In the genomic region with DNA sequence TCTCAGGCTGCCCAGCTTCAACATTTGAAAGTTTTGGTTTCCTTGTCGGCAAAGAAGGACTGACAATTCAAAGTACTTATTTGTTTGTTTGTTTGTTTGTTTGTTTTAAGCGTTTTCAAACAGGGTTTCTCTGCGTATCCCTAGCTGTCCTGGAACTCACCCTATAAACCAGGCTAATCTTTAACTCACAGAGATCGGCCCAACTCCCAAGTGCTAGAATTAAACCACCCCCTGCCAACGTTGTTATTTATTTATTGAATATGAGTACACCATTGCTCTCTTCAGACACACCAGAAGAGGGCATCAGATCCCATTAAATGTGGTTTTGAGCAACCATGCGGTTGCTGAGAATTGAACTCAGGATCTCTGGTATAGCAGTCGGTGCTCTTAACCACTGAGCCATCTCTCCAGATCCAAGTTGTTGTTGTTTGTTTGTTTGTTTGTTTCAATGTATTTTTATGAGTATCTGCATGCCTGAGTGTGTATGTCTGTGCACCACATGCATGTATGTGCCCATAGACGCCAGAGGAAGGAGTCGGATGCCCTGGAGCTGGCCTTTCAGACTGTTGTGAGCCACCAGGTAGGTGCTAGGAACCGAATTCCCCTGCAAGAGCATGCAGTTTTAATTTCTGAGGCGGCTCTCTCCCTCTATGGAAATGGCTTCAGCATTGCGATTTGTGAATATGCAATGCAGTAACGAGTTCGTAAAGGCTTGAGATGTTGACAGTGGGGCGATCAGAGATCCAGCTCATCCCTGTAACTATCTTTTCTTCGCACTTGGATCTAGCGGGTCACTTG, we compare ENCODE assay signal across 8 mouse cellular contexts. TPM values are rescaled to one million over a fixed set of nuclear protein-coding genes. Genes with fewer than 3 reads are reported as not detected.
DNase-seq lines count a peak whose midpoint lies in the region; ATAC-seq and TF ChIP-seq lines count a peak whose summit lies in the region.

TSS of gene Anapc7 (plus strand) at position 423 of the 798 bp plus-strand sequence.

- peak within 1 kb of the TSS; percentile 94 for H3K4me2 ChIP-seq in neural tube, embryonic 13.5 days

- H3K9me3 ChIP-seq in E14TG2a.4 (ENCODE audit: low read length): peaks cover 11% of the 10 kb centered on the region
- H3K9me3 ChIP-seq in erythroblast, embryonic 14.5 days (ENCODE audit: control insufficient read depth, low read length): peaks cover 5% of the 10 kb centered on the region; the same call in 1 of the 2 replicates
- no peaks in the 10 kb centered on the region for H3K9me3 ChIP-seq in neural tube, embryonic 13.5 days

- H3K27me3 ChIP-seq in E14TG2a.4 (ENCODE audit: insufficient read depth, low read length): no peaks in the 10 kb centered on the region
- no peaks in the 10 kb centered on the region for H3K27me3 ChIP-seq in erythroblast, embryonic 14.5 days (ENCODE audit: control insufficient read depth)
- H3K27me3 ChIP-seq in neural tube, embryonic 13.5 days: no peaks in the 10 kb centered on the region

- 23% methylated on average over 17 of the region's 17 CpGs for WGBS in neural tube, embryonic 13.5 days

- TF ChIP-seq CTCF in E14TG2a.4 (conservative IDR thresholded peaks at IDR 0.05; ENCODE audit: low read length): no peak; the same call in 1 of the 2 replicates

- intact Hi-C loops in heart, postnatal 25 days (cut with DNase I): no loop called here
- intact Hi-C loops in left cerebral cortex, postnatal 4 days (cut with DNase I): no loop called here

- H3K27ac ChIP-seq in neural tube, embryonic 13.5 days (replicated peaks): peak within 1 kb of the TSS; percentile 88

- H3K9ac ChIP-seq in neural tube, embryonic 13.5 days: peak within 1 kb of the TSS; percentile 91

- H3K36me3 ChIP-seq in E14TG2a.4 (ENCODE audit: insufficient read depth, low read length): peaks cover 20% of the 10 kb centered on the region
- H3K36me3 ChIP-seq in erythroblast, embryonic 14.5 days (ENCODE audit: control insufficient read depth): peaks cover 11% of the 10 kb centered on the region
- H3K36me3 ChIP-seq in neural tube, embryonic 13.5 days: no peaks in the 10 kb centered on the region

- no peak for DNase-seq in frontal cortex, adult 2 months (ENCODE audit: extremely low spot score in 1 of 2, low spot score in 1 of 2)
- DNase-seq in frontal cortex, postnatal 14 days (ENCODE audit: low spot score in 2 of 2): no peak
- no peak for DNase-seq in heart, postnatal 25 days (ENCODE audit: low spot score)
- no peak for DNase-seq in left cerebral cortex, postnatal 4 days
- no peak for DNase-seq in right cerebral cortex, postnatal 4 days

- peaks cover 31% of the 10 kb centered on the region for H3K4me1 ChIP-seq in E14TG2a.4 (replicated peaks; ENCODE audit: low read depth, low read length)
- H3K4me1 ChIP-seq in erythroblast, embryonic 14.5 days (ENCODE audit: control insufficient read depth): peaks cover 32% of the 10 kb centered on the region
- peaks cover 24% of the 10 kb centered on the region for H3K4me1 ChIP-seq in neural tube, embryonic 13.5 days (replicated peaks)

- peak; percentile 38 for ATAC-seq in neural tube, embryonic 13.5 days (ENCODE audit: low read depth)

- H3K4me3 ChIP-seq in E14TG2a.4 (replicated peaks; ENCODE audit: low read length): peak within 1 kb of the TSS; percentile 98
- peak within 1 kb of the TSS; percentile 97 for H3K4me3 ChIP-seq in erythroblast, embryonic 14.5 days (replicated peaks)
- H3K4me3 ChIP-seq in neural tube, embryonic 13.5 days: peak within 1 kb of the TSS; percentile 92

RNA-seq across cellular contexts. Expression of gene Anapc7, which starts in this region (rescaled TPM):
- polyA plus RNA-seq in frontal cortex, adult 2 months (2012; rRNA removed): 33.3 and 40.7 TPM in 2 replicates
- polyA plus RNA-seq in erythroblast, embryonic 14.5 days (2012): 1.8 and 2.1 TPM in 2 replicates
- 10 to 100 TPM; 27.3 to 28.1 TPM for total RNA-seq in heart, postnatal 25 days (2021)
- 10 to 100 TPM; 41.7 to 45.4 TPM for total RNA-seq in left cerebral cortex, postnatal 4 days (2021)
- 47.8 and 49.2 TPM in 2 replicates for polyA plus RNA-seq in neural tube, embryonic 13.5 days (2015; fragmentation: Nextera tagmentation; extraction: Ambion mirVana)

Comparison
In these comparisons a context has a peak if more than half of its experiments do, and no peak if none do; other contexts are left out.
1. RNA of gene Anapc7 (polyA plus RNA-seq): 47.8 to 49.2 TPM in neural tube, embryonic 13.5 days and 33.3 to 40.7 TPM in frontal cortex, adult 2 months; 1.8 to 2.1 TPM in erythroblast, embryonic 14.5 days; every median in the first group is over 10 times any median in the second.
2. Peak in every context shown above with its lines, with median percentiles within 50 percentile points of each other: H3K4me3 ChIP-seq.